Mouse (Mus musculus) megakaryocyte progenitor cell, adult 5-6 weeks (primary cell): ENCODE data around the gene Cdx4. TPM values are rescaled to one million over a fixed set of nuclear protein-coding genes. Genes with fewer than 3 reads are reported as not detected.

Source experiments
- ATAC-seq: replicated peaks from 2 replicates; pipeline ENCODE4 v1.8.0; 2016; ENCODE audit warnings: mild to moderate bottlenecking, moderate TSS enrichment, inconsistent platforms; ENCODE audit not compliant: poor library complexity
- total RNA-seq, 2 experiments: library from RNA; stranded (forward) in 1 of 2; stranded (reverse) in 1 of 2; fragments of 157-497, 149-512 nt in 1 of 2; fragments of 200-1000 nt in 1 of 2; gene quantifications; 2 replicates each; pipeline versions ENCODE4 v1.2.3 to v1.2.4; 2015 to 2017

The Cdx4 gene
- total RNA-seq (2015): not detected in 2 replicates
- total RNA-seq (2017): not detected in 2 replicates

- no peak for ATAC-seq
These were observed at the start of gene Cdx4 for GRCm38 (mm10) chrX:103321146-103321545. Gene Cdx4 (plus strand): TSS chrX:103321398.

- no peak for ATAC-seq
These were observed 46.9 kb upstream of the Cdx4 start for GRCm38 (mm10) chrX:103274325-103274724.

- no peak for ATAC-seq
These were observed 34.1 kb upstream of the Cdx4 start for GRCm38 (mm10) chrX:103286899-103287722.

- ATAC-seq: peak; percentile 61
These were observed 33.3 kb upstream of the Cdx4 start for GRCm38 (mm10) chrX:103287846-103288377.

GRCm38 (mm10) chrX:103288485-103289330, 32.5 kb upstream of the Cdx4 start:
- peak; percentile 48; the same call in 1 of the 2 replicates for ATAC-seq

- no peak for ATAC-seq
These were observed 22.3 kb upstream of the Cdx4 start for GRCm38 (mm10) chrX:103298937-103299336.

- no peak for ATAC-seq
These were observed 12.9 kb upstream of the Cdx4 start for GRCm38 (mm10) chrX:103308262-103308661.

- no peak for ATAC-seq
These were observed 9.5 kb upstream of the Cdx4 start for GRCm38 (mm10) chrX:103311723-103312122.

GRCm38 (mm10) chrX:103314146-103314545, 7.1 kb upstream of the Cdx4 start:
- ATAC-seq: no peak

GRCm38 (mm10) chrX:103325900-103326299, 4.7 kb downstream of the Cdx4 start:
- ATAC-seq: no peak

GRCm38 (mm10) chrX:103329386-103329785, 8.2 kb downstream of the Cdx4 start:
- ATAC-seq: no peak

GRCm38 (mm10) chrX:103331125-103331858, 10.1 kb downstream of the Cdx4 start:
- ATAC-seq: no peak

GRCm38 (mm10) chrX:103341369-103342113, 20.3 kb downstream of the Cdx4 start:
- ATAC-seq: no peak

GRCm38 (mm10) chrX:103355784-103356183, 34.6 kb downstream of the Cdx4 start:
- no peak for ATAC-seq

GRCm38 (mm10) chrX:103356287-103356686, 35.1 kb downstream of the Cdx4 start, which contains the start of gene Chic1:
Gene Chic1 (plus strand): TSS chrX:103356476.
- ATAC-seq: 0 out of 2 replicates have a peak, but pooled peaks have one; percentile 14

- ATAC-seq: no peak
These were observed 35.6 kb downstream of the Cdx4 start for GRCm38 (mm10) chrX:103356761-103357236.

- no peak for ATAC-seq
These were observed 45.0 kb downstream of the Cdx4 start for GRCm38 (mm10) chrX:103366201-103366600.

- no peak for ATAC-seq
These were observed 47.5 kb downstream of the Cdx4 start for GRCm38 (mm10) chrX:103368650-103369049.

GRCm38 (mm10) chrX:103371221-103371620, 50.0 kb downstream of the Cdx4 start:
- ATAC-seq: peak; percentile 63

- ATAC-seq: peak; percentile 34
These were observed 50.4 kb downstream of the Cdx4 start for GRCm38 (mm10) chrX:103371627-103372026.
